Mouse (Mus musculus) spleen, adult 2 months (tissue): ENCODE results near the gene Zbtb16. TPM values are rescaled to one million over a fixed set of nuclear protein-coding genes. Genes with fewer than 3 reads are reported as not detected.

Experiments used
- DNase-seq, 2 experiments: peaks; one replicate each; pipeline versions ENCODE4 v3.0.0 to v3.0.0-alpha.2; 2012 to 2021; ENCODE audit warnings: low spot score in 2 of 2, low read depth in 1 of 2
- H3K27ac ChIP-seq: fragments of 200-500 bp; 2 replicates; pipeline ENCODE4 v1.5.1; 2012; ENCODE audit warnings: low read length, inconsistent platforms; ENCODE audit not compliant: insufficient read depth
- H3K27me3 ChIP-seq: fragments of 200-500 bp; 2 replicates; pipeline ENCODE4 v1.6.1; 2012; ENCODE audit warnings: mild to moderate bottlenecking, moderate library complexity, low read length, inconsistent platforms; ENCODE audit not compliant: control insufficient read depth, insufficient read depth
- H3K36me3 ChIP-seq: fragments of 200-500 bp; 2 replicates; pipeline ENCODE4 v1.6.1; 2012; ENCODE audit warnings: mild to moderate bottlenecking, low read length, inconsistent platforms; ENCODE audit not compliant: control insufficient read depth, insufficient read depth
- H3K4me1 ChIP-seq: fragments of 200-500 bp; 2 replicates; pipeline ENCODE4 v1.6.1; 2011; ENCODE audit warnings: inconsistent platforms; ENCODE audit not compliant: control insufficient read depth, insufficient read depth, insufficient read length
- H3K4me3 ChIP-seq: fragments of 200-500 bp; 2 replicates; pipeline ENCODE4 v1.5.1; 2011; ENCODE audit warnings: mild to moderate bottlenecking, inconsistent platforms; ENCODE audit not compliant: insufficient read depth, insufficient read length; ENCODE audit errors: extremely low read depth
- CTCF ChIP-seq: fragments of 200-500 bp; IDR thresholded peaks from 2 replicates; pipeline ENCODE4 v1.5.1; 2011; ENCODE audit warnings: mild to moderate bottlenecking, inconsistent platforms; ENCODE audit not compliant: insufficient read depth, insufficient read length, insufficient replicate concordance; ENCODE audit errors: extremely low read depth
- POLR2A ChIP-seq: fragments of 200-500 bp; IDR thresholded peaks from 2 replicates; pipeline ENCODE4 v1.6.1; 2011; ENCODE audit warnings: low read depth, low read length, inconsistent platforms
- WGBS: fragments of 180-500 bp; shearing (Covaris S2); methylation state at CpG from one replicate; pipeline ENCODE4 v1.1.7; 2018; 5-methylcytosine and 5-hydroxymethylcytosine counted together
- polyA plus RNA-seq: library from polyadenylated mRNA; depleted of rRNA; stranded (reverse); fragments of >200 nt; gene quantifications from 2 replicates; pipeline ENCODE4 v1.2.3, GENCODE M21; 2012

Gene Zbtb16
- polyA plus RNA-seq, 1 experiment: 2.5 TPM

DNA sequence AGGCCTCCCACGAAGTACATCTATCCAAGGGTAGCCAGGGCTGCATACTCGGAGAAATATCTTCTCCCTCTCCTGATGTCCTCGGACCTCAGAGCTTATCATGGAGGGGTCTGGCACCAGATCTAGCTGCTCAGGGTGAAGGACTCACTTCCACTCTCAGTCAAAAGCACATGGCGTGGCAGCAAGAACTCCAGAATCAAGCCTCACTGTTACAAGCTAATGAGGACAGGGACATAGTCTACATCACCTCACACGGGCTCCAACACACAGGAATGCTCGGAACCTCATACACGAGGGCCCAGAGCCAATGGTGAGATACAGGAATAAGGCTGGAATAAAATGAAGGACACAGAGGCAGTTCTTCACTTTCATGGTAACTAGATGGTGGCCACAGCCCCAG lies 7.2 kb downstream of the Zbtb16 start:
- DNase-seq: no peak
- WGBS: 88% methylated on average over 7 of the region's 7 CpGs
- TF ChIP-seq CTCF: no peak
- no peak for TF ChIP-seq POLR2A
- Histone ChIP-seq H3K27me3 (no peaks in the 10 kb centered on the region), H3K4me1 (no peaks in the 10 kb centered on the region), H3K27ac (no peak overlapping the region), H3K36me3 (no peaks in the 10 kb centered on the region), H3K4me3 (no peak overlapping the region)

DNA sequence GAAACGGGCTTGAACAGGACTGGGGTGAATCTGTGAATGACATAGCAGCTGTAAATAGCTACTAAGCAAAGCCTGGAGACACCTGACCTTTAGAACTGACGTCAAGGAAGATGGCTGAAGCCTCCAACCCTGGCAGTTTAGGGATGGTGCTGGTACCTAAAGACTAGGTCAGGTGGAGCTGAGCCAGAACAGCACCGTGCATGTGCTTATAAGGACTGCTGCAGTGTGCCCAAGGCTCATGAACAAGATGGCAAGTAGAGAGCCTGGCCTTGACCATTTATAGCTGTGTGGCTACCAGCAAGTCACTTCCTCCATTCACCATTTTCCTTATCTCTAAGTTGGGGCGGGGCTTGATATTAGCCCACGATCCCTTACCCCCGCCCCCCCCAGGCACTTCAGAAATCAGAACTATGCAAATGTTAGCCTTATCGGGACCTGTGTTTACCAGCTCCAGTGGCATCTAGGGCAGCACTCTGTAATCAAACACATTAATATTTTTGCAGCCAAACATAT lies 9.6 kb downstream of the Zbtb16 start:
- Histone ChIP-seq H3K27me3 (no peaks in the 10 kb centered on the region), H3K4me1 (no peaks in the 10 kb centered on the region), H3K4me3 (no peak overlapping the region), H3K27ac (no peak overlapping the region), H3K36me3 (no peaks in the 10 kb centered on the region)
- TF ChIP-seq CTCF (no peak), POLR2A (no peak)
- no peak for DNase-seq
- 75% methylated on average over 7 of the region's 7 CpGs for WGBS

DNA sequence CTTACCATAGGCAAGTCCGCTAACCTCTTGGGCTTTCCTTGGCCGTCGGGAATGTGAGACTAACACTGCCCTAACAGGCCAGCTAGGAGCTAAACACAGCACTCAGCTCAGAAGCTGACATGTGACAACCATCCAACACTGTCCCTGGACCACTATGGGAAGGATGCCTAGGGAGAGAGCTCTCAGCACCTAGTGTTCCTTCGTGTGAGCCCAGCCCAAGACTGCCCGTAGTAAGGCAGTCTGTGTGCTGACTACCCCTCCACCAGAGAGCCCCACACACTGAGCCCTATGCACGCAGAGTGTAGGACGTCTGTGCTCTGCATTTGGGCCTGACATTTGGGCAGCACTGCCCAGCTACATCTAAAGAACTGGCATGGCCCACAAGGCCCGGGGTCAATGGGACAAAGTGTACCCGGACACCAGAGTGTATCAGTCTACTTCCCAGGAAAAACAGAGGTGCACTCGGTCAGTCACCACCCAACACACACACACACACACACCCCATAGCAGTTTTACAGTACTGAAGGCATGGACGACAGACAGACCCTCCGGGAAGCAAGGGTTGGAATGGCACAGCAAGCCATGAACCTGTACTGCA lies 11.4 kb downstream of the Zbtb16 start:
- 92% methylated on average over 12 of the region's 12 CpGs for WGBS
- Histone ChIP-seq H3K36me3 (no peaks in the 10 kb centered on the region), H3K4me3 (no peak overlapping the region), H3K4me1 (peaks cover 2% of the 10 kb centered on the region; the same call in 1 of the 2 replicates), H3K27me3 (no peaks in the 10 kb centered on the region), H3K27ac (no peak overlapping the region)
- no peak for DNase-seq
- TF ChIP-seq CTCF (no peak), POLR2A (no peak)

DNA sequence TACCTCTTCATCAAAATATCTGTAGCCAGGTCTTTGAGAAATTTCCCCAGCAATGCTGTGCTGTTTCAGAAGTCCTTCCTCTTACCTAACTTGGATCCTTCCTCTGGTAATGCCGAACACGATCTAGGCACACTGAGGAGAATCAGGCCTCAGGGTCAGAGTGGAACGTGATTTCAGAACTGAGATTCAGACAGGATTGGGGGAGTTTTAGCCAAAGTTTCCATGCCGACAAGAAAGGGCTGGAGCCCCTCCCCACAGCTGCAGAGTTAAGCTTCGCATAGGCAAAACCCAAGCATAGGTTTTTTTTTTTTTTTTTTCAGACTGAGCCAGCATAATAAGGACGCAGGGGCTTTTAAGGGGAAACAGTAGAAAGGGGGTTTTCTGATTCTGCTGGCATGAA lies 12.2 kb downstream of the Zbtb16 start:
- WGBS: 80% methylated on average over 6 of the region's 6 CpGs
- Histone ChIP-seq H3K36me3 (no peaks in the 10 kb centered on the region), H3K4me1 (peaks cover 2% of the 10 kb centered on the region; the same call in 1 of the 2 replicates), H3K27ac (no peak overlapping the region), H3K27me3 (no peaks in the 10 kb centered on the region), H3K4me3 (no peak overlapping the region)
- no peak for TF ChIP-seq POLR2A
- DNase-seq: no peak

DNA sequence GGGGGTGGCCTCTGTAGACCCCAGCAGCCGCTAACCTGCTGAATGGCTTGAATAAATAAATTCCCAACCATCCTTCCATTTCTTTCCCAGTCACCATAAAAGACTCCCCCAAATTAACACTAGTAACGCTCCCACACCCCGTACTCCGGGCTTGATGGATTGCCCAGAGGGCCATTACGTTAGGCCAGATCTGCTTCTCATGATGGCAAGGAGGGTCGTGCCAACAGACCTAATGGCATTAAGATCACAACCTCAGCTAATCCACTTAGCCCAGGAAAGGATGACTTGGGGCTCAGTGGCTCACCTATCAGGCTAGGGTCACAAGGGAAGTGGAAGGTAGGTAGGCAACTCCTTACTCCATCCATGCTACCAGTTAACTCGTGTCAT lies 12.7 kb downstream of the Zbtb16 start:
- no peak for TF ChIP-seq POLR2A
- TF ChIP-seq CTCF: no peak
- Histone ChIP-seq H3K27me3 (no peaks in the 10 kb centered on the region), H3K27ac (no peak overlapping the region), H3K4me1 (peaks cover 2% of the 10 kb centered on the region; the same call in 1 of the 2 replicates), H3K4me3 (no peak overlapping the region), H3K36me3 (no peaks in the 10 kb centered on the region)
- no peak for DNase-seq
- 88% methylated on average over 7 of the region's 7 CpGs for WGBS

- no peak for DNase-seq
- no peak overlapping the region for H3K27ac ChIP-seq
- H3K27me3 ChIP-seq: no peaks in the 10 kb centered on the region
- WGBS: 71% methylated on average over 18 of the region's 18 CpGs
- H3K36me3 ChIP-seq: no peaks in the 10 kb centered on the region
- TF ChIP-seq CTCF (no peak), POLR2A (no peak)
- H3K4me1 ChIP-seq: peaks cover 2% of the 10 kb centered on the region; the same call in 1 of the 2 replicates
- H3K4me3 ChIP-seq: no peak overlapping the region
Observed at GRCm38 (mm10) chr9:48822586-48823318, 13.3 kb downstream of the Zbtb16 start.
